Mouse (Mus musculus): ENCODE measurements around the gene Fam98b. TPM values are rescaled to one million over a fixed set of nuclear protein-coding genes. Genes with fewer than 3 reads are reported as not detected.

Fam98b gene
- polyA plus RNA-seq, 1 experiment from 2014 or later = 10.0 TPM

DNA sequence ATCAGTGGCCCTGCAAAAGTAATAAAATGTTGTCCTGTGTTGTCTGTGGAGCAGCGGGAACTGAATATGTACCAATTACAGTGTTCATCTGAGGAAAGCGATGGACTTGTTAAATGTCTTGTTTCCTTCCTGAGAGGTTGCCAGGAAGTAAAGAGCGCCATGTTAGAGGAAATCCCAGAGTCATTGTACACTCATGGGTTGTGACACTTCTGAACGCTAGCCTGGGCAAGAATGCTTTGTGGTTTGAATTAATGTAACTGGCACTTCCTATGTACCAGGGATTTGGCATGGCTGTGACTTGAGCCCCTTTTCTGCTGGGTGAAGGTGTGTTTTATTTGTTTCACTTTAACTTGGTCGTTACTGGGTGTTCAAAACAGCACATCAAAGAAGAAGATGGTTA, 12.6 kb downstream of the Fam98b start:
- 89% methylated on average over 5 of the region's 5 CpGs for WGBS
- no peaks in the 10 kb centered on the region for H3K9me3 ChIP-seq (ENCODE audit: control insufficient read depth, low read length)
- no peak overlapping the region for H3K9ac ChIP-seq (ENCODE audit: low read depth, low read length)
- H3K4me2 ChIP-seq (ENCODE audit: low read depth, low read length) = no peak overlapping the region
- H3K27me3 ChIP-seq (replicated peaks; ENCODE audit: control insufficient read depth, insufficient read depth, low read length) = no peaks in the 10 kb centered on the region
- H3K4me3 ChIP-seq (ENCODE audit: low read depth, low read length) = no peak overlapping the region
- H3K4me1 ChIP-seq (ENCODE audit: control insufficient read depth, insufficient read depth, low read length) = no peaks in the 10 kb centered on the region
- no peak overlapping the region for H3K27ac ChIP-seq (replicated peaks; ENCODE audit: low read depth, low read length)
- peaks cover 57% of the 10 kb centered on the region for H3K36me3 ChIP-seq (ENCODE audit: control insufficient read depth, insufficient read depth, low read length)
- ATAC-seq (ENCODE audit: low read depth) = no peak
- DNase-seq (ENCODE audit: low spot score) = no peak

DNA sequence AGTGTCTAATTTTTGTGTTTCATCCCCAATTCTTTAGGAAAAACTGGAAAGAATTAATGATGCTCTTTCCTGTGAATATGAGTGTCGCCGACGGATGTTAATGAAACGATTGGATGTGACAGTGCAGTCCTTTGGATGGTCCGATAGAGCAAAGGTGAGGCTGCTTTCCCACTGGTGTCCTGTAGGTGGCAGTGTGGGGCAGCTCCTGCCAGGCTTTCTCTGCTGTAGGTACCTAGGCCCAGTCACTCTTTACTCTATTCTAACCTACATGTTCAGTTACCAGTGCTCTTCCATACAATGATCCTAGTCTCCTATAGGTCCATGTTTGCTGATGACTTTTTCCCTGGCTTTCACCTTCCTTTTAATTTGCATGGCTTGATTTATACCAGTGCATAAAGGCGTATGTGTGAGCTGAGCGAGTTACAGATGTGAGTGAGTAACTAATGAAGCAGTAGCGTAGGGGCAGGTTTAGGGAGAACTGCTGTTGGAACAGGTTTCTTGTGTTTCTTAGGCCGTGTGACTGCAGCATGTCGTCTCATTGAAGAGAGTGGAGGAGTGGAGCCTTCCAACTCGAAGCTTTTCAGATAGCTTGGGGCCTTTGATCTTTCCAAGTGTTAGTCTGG, 14.4 kb downstream of the Fam98b start:
- peak; percentile 50; the same call in 1 of the 2 replicates for ATAC-seq (ENCODE audit: low read depth)
- DNase-seq (ENCODE audit: low spot score) = peak; percentile 22
- H3K4me3 ChIP-seq (ENCODE audit: low read depth, low read length) = no peak overlapping the region
- H3K9me3 ChIP-seq (ENCODE audit: control insufficient read depth, low read length) = no peaks in the 10 kb centered on the region
- H3K36me3 ChIP-seq (ENCODE audit: control insufficient read depth, insufficient read depth, low read length) = peaks cover 63% of the 10 kb centered on the region
- no peaks in the 10 kb centered on the region for H3K4me1 ChIP-seq (ENCODE audit: control insufficient read depth, insufficient read depth, low read length)
- no peaks in the 10 kb centered on the region for H3K27me3 ChIP-seq (replicated peaks; ENCODE audit: control insufficient read depth, insufficient read depth, low read length)
- 72% methylated on average over 11 of the region's 11 CpGs for WGBS
- H3K4me2 ChIP-seq (ENCODE audit: low read depth, low read length) = no peak overlapping the region
- no peak overlapping the region for H3K9ac ChIP-seq (ENCODE audit: low read depth, low read length)
- no peak overlapping the region for H3K27ac ChIP-seq (replicated peaks; ENCODE audit: low read depth, low read length)

DNA sequence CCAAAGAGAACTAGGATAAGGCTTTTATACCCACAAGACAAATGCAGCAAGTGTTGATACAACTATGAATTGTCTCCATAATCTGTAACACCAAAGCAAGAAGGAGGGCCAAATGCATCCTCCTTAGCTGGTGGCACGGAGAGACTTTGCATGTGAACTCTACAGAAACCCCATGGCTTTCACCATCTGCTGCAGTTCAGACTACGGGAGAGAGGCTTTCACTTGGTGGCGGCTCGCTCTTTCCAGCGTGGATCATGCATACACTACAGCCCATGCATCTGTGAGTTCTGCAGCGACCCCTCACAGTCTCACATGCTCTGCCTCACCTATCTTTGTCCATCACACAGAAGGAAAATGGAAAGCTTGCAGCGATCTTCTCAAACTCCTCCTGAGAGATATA, 38.8 kb downstream of the Fam98b start:
- no peaks in the 10 kb centered on the region for H3K27me3 ChIP-seq (replicated peaks; ENCODE audit: control insufficient read depth, insufficient read depth, low read length)
- H3K4me2 ChIP-seq (ENCODE audit: low read depth, low read length) = no peak overlapping the region
- no peaks in the 10 kb centered on the region for H3K36me3 ChIP-seq (ENCODE audit: control insufficient read depth, insufficient read depth, low read length)
- H3K9me3 ChIP-seq (ENCODE audit: control insufficient read depth, low read length) = no peaks in the 10 kb centered on the region
- no peak overlapping the region for H3K9ac ChIP-seq (ENCODE audit: low read depth, low read length)
- no peak for DNase-seq (ENCODE audit: low spot score)
- H3K27ac ChIP-seq (replicated peaks; ENCODE audit: low read depth, low read length) = no peak overlapping the region
- ATAC-seq (ENCODE audit: low read depth) = no peak
- no peaks in the 10 kb centered on the region for H3K4me1 ChIP-seq (ENCODE audit: control insufficient read depth, insufficient read depth, low read length)
- no peak overlapping the region for H3K4me3 ChIP-seq (ENCODE audit: low read depth, low read length)
- 85% methylated on average over 7 of the region's 7 CpGs for WGBS

DNA sequence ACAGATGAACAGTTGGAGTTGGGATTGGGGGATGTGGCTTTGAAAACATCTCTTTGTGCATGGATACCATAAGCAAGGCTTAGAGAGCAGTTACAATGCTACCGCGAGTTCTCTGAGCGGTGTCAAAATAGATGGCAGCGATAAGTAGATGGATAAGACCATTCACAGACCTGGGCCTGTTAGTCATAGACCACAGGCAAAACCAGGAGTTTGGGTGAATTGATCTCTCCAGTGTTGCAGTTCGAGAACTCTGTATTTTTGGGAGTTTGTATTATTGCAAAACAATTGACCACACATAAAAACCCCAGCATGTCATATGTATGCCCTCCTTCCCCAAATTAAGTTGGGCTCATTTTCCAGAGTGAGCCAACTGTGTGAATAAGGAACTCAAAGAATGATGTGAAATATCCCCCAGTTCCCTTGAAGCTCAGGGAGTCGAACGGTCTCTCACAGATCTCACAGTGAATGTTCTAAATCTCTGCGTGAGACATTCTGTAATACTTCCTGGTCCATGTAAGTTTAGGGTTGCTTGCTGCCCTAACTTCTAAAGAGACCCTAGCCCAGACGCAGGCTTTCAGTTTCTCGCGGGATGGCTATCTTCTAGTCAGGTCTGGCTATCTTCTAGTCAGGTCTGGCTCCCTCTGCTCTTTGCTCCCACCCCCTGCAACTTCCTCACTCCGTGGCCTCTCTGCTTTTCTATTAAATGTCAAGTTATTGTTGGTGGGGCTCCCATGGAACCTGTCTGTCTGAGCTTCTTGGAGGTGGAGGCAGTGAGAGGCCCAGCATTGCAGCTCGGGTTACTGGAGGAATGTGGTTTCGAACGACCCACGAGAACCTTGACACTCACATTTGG, 50.3 kb downstream of the Fam98b start:
- peak; percentile 9 for DNase-seq (ENCODE audit: low spot score)
- Histone ChIP-seq H3K27ac (replicated peaks; ENCODE audit: low read depth, low read length) (no peak overlapping the region), H3K9me3 (ENCODE audit: control insufficient read depth, low read length) (no peaks in the 10 kb centered on the region), H3K4me1 (ENCODE audit: control insufficient read depth, insufficient read depth, low read length) (no peaks in the 10 kb centered on the region; the same call in 1 of the 2 replicates), H3K27me3 (replicated peaks; ENCODE audit: control insufficient read depth, insufficient read depth, low read length) (no peaks in the 10 kb centered on the region), H3K4me2 (ENCODE audit: low read depth, low read length) (no peak overlapping the region), H3K36me3 (ENCODE audit: control insufficient read depth, insufficient read depth, low read length) (no peaks in the 10 kb centered on the region), H3K9ac (ENCODE audit: low read depth, low read length) (no peak overlapping the region), H3K4me3 (ENCODE audit: low read depth, low read length) (no peak overlapping the region)
- no peak for ATAC-seq (ENCODE audit: low read depth)
- 75% methylated on average over 16 of the region's 16 CpGs for WGBS

DNA sequence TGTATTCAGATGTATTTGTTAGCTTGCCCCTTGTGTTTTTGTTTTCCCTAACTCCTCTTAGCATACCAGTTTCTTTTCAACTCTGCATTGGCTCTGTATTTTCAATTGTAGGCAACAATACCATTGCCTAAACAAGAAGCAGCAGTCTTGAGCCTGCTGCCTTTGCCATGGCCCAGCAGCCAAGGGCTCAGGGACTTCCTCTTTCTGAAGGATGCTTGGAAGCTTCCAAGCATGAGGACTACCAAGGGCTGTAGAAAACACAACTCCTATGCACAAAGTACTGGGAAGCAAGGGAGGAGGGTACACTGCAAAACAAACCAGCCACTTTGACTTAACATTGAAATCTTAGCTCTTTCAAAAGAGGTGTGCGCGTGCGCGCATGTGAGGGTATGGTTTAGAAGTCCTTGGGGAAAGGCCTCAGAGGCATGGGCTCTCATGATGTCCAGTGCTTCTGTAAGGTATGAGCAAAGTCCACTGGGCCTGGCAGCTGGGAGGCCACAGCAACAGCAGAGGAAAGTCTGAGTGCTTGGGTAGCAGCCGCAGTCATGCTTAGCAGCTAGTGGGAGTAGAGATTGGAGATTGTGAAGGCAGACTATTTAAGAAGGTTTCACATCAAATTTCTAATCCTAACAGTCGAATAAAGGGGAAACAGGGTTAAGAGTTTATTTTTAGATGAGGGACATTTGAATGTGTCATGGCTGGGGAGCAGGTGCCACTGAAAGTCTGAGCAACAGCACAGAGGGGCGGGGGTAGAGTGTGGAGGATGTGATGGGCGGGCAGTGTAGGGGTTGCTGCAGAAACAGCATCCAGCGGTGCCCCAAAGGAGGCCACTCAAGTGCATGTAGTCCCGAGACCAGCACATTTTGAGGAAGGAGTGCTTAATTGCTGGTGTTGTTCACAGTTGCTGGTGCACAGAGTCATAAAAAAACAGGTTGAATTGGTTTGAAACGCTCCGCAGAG, 54.1 kb downstream of the Fam98b start:
- Histone ChIP-seq H3K4me2 (ENCODE audit: low read depth, low read length) (no peak overlapping the region), H3K36me3 (ENCODE audit: control insufficient read depth, insufficient read depth, low read length) (no peaks in the 10 kb centered on the region), H3K9ac (ENCODE audit: low read depth, low read length) (no peak overlapping the region), H3K4me1 (ENCODE audit: control insufficient read depth, insufficient read depth, low read length) (no peaks in the 10 kb centered on the region; the same call in 1 of the 2 replicates), H3K27me3 (replicated peaks; ENCODE audit: control insufficient read depth, insufficient read depth, low read length) (no peaks in the 10 kb centered on the region), H3K4me3 (ENCODE audit: low read depth, low read length) (no peak overlapping the region), H3K27ac (replicated peaks; ENCODE audit: low read depth, low read length) (no peak overlapping the region), H3K9me3 (ENCODE audit: control insufficient read depth, low read length) (no peaks in the 10 kb centered on the region)
- ATAC-seq (ENCODE audit: low read depth) = no peak
- WGBS = 87% methylated on average over 12 of the region's 12 CpGs
- no peak for DNase-seq (ENCODE audit: low spot score)

DNA sequence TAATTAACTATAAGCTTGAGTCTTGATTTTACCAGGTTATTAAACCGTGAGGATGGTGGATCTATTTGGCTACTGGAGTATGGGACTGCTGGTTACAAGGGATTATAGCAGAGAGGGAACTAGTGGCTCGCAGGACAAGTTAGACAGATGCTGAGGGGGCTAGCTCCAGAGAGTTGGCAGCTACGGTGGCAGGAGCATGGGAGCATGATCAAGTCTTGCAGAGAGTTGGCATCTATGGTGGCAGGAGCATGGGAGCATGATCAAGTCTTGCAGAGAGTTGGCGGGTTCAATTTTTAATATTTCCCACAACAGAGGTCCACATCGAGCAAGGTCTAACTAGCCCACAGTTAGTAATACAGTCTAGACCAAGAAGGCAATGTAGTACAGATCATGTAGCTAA, 55.4 kb downstream of the Fam98b start:
- no peak overlapping the region for H3K9ac ChIP-seq (ENCODE audit: low read depth, low read length)
- H3K27me3 ChIP-seq (replicated peaks; ENCODE audit: control insufficient read depth, insufficient read depth, low read length) = no peaks in the 10 kb centered on the region
- H3K9me3 ChIP-seq (ENCODE audit: control insufficient read depth, low read length) = no peaks in the 10 kb centered on the region
- H3K4me2 ChIP-seq (ENCODE audit: low read depth, low read length) = no peak overlapping the region
- ATAC-seq (ENCODE audit: low read depth) = no peak
- 91% methylated on average over 5 of the region's 5 CpGs for WGBS
- no peak for DNase-seq (ENCODE audit: low spot score)
- no peaks in the 10 kb centered on the region for H3K36me3 ChIP-seq (ENCODE audit: control insufficient read depth, insufficient read depth, low read length)
- no peaks in the 10 kb centered on the region; the same call in 1 of the 2 replicates for H3K4me1 ChIP-seq (ENCODE audit: control insufficient read depth, insufficient read depth, low read length)
- no peak overlapping the region for H3K27ac ChIP-seq (replicated peaks; ENCODE audit: low read depth, low read length)
- no peak overlapping the region for H3K4me3 ChIP-seq (ENCODE audit: low read depth, low read length)

DNA sequence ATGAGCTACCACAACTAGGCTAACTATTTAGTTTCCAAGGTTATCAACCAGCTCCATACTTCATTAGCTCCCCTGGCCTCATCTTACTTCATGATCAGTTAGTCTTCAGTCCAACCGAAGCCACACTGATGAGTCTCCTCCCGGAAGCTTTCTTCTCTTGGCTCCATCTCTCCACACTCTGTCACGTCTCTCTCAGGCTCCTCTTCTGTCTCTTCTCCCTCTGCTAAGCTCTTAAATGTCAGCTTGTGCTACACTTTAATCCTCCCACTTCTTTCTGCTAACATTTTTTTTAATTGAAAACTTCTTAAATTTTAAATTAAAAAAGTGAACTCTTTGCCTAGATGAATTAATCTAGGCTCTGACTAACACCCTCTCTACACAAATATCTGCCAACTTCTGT, 58.4 kb downstream of the Fam98b start:
- H3K27ac ChIP-seq (replicated peaks; ENCODE audit: low read depth, low read length) = no peak overlapping the region
- no peak overlapping the region for H3K9ac ChIP-seq (ENCODE audit: low read depth, low read length)
- ATAC-seq (ENCODE audit: low read depth) (no peak), DNase-seq (ENCODE audit: low spot score) (no peak)
- H3K9me3 ChIP-seq (ENCODE audit: control insufficient read depth, low read length) = no peaks in the 10 kb centered on the region
- no peak overlapping the region for H3K4me2 ChIP-seq (ENCODE audit: low read depth, low read length)
- H3K27me3 ChIP-seq (replicated peaks; ENCODE audit: control insufficient read depth, insufficient read depth, low read length) = no peaks in the 10 kb centered on the region
- no peaks in the 10 kb centered on the region for H3K36me3 ChIP-seq (ENCODE audit: control insufficient read depth, insufficient read depth, low read length)
- no peaks in the 10 kb centered on the region; the same call in 1 of the 2 replicates for H3K4me1 ChIP-seq (ENCODE audit: control insufficient read depth, insufficient read depth, low read length)
- 85% methylated on average over 3 of the region's 3 CpGs for WGBS
- no peak overlapping the region for H3K4me3 ChIP-seq (ENCODE audit: low read depth, low read length)

DNA sequence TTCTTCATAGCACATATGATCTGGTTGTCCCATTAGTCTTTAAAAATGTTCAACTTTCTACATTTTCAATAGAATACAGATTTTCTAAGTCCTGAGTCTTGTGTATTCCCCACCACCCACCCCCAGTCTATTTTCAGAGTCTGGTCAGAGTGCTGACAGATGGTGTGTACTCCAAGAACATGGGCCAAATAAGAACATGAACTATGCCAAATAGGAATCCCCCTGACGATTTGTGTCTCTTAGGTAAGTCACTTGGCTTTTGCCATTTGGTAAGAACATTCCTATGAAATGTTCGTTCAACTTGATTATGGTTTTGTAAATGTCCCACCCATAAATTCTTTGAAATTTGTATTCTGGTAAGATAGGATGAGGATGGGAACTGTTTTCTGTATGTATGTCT, 59.5 kb downstream of the Fam98b start:
- ATAC-seq (ENCODE audit: low read depth) (no peak), DNase-seq (ENCODE audit: low spot score) (no peak)
- H3K27me3 ChIP-seq (replicated peaks; ENCODE audit: control insufficient read depth, insufficient read depth, low read length) = no peaks in the 10 kb centered on the region
- WGBS = 85% methylated on average over 2 of the region's 2 CpGs
- no peaks in the 10 kb centered on the region for H3K36me3 ChIP-seq (ENCODE audit: control insufficient read depth, insufficient read depth, low read length)
- no peak overlapping the region for H3K4me2 ChIP-seq (ENCODE audit: low read depth, low read length)
- no peak overlapping the region for H3K27ac ChIP-seq (replicated peaks; ENCODE audit: low read depth, low read length)
- no peak overlapping the region for H3K9ac ChIP-seq (ENCODE audit: low read depth, low read length)
- no peaks in the 10 kb centered on the region; the same call in 1 of the 2 replicates for H3K4me1 ChIP-seq (ENCODE audit: control insufficient read depth, insufficient read depth, low read length)
- no peak overlapping the region for H3K4me3 ChIP-seq (ENCODE audit: low read depth, low read length)
- no peaks in the 10 kb centered on the region for H3K9me3 ChIP-seq (ENCODE audit: control insufficient read depth, low read length)

All from embryonic facial prominence, embryonic 14.5 days (tissue).